Mouse (Mus musculus) embryonic facial prominence, embryonic 15.5 days (tissue): ENCODE data around the gene Srrd. TPM values are rescaled to one million over a fixed set of nuclear protein-coding genes. Genes with fewer than 3 reads are reported as not detected.

Experiments
- polyA plus RNA-seq: library from polyadenylated mRNA; unstranded; fragments of >200 nt; fragmentation: Nextera tagmentation; extraction: Ambion mirVana; gene quantifications from 2 replicates; pipeline ENCODE4 v1.2.1, GENCODE M21; 2015

The Srrd gene
- polyA plus RNA-seq, 1 experiment from 2014 or later, result 46.6 TPM

Other genes with a start within 250 kb of the Srrd start
- gene Cryba4, start 90.5 kb downstream of the Srrd start, polyA plus RNA-seq, result 3.4 and 3.7 TPM in 2 replicates
- 6.8 and 7.7 TPM in 2 replicates for gene Crybb1, start 87.2 kb downstream of the Srrd start, polyA plus RNA-seq
- 51.0 and 52.0 TPM in 2 replicates for gene Tpst2, start 66.3 kb downstream of the Srrd start, polyA plus RNA-seq
- gene Tfip11, start 16.7 kb downstream of the Srrd start, polyA plus RNA-seq, result 30.5 and 31.1 TPM in 2 replicates
- gene Hps4, start within 50 bp of the Srrd start, polyA plus RNA-seq, result 37.6 and 37.7 TPM in 2 replicates
- 0.29 and 0.31 TPM in 2 replicates for gene Gm6583, start 13.0 kb upstream of the Srrd start, polyA plus RNA-seq
- gene Asphd2, start 51.8 kb upstream of the Srrd start, polyA plus RNA-seq, result 18.3 and 19.4 TPM in 2 replicates
- not detected in 2 replicates for gene Gm6588, start 106.4 kb upstream of the Srrd start, polyA plus RNA-seq
- gene Sez6l, start 234.1 kb upstream of the Srrd start, polyA plus RNA-seq, result 1.3 and 1.4 TPM in 2 replicates